Mouse (Mus musculus): Measurements from ENCODE around the gene Tmem132c. TPM values are rescaled to one million over a fixed set of nuclear protein-coding genes. Genes with fewer than 3 reads are reported as not detected.

Gene Tmem132c
- polyA plus RNA-seq, 1 experiment: not detected

GRCm38 (mm10) chr5:127595676-127596075 lies 354.1 kb downstream of the Tmem132c start:
- Histone ChIP-seq H3K36me3 (ENCODE audit: control insufficient read depth, insufficient read depth) (peaks cover 24% of the 10 kb centered on the region), H3K4me3 (no peak overlapping the region), H3ac (ENCODE audit: control insufficient read depth, insufficient read length) (no peak overlapping the region), H3K4me2 (ENCODE audit: low read depth) (no peak overlapping the region), H3K79me2 (ENCODE audit: control insufficient read depth, insufficient read depth) (no peaks in the 10 kb centered on the region), H3K27me3 (ENCODE audit: control insufficient read depth, insufficient read depth, insufficient read length) (no peaks in the 10 kb centered on the region)
- TF ChIP-seq REST (IDR thresholded peaks at IDR 0.05; ENCODE audit: insufficient read depth, insufficient read length) (no peak), MYOG (IDR thresholded peaks at IDR 0.05; ENCODE audit: control insufficient read depth in 1 of 3, insufficient read depth in 1 of 3, insufficient read length in 2 of 3, low read depth in 2 of 3) (peak in 1 of 3 experiments; percentile 28), POLR2AphosphoS2 (IDR thresholded peaks at IDR 0.05; ENCODE audit: insufficient read length, low read depth) (no peak), TCF3 (IDR thresholded peaks at IDR 0.05; ENCODE audit: insufficient read length, low read depth) (no peak), MYOD1 (IDR thresholded peaks at IDR 0.05; ENCODE audit: control insufficient read depth in 1 of 3, insufficient read length in 2 of 3, low read depth in 2 of 3) (peak in 1 of 3 experiments; percentile 59)

GRCm38 (mm10) chr5:127596862-127597261 lies 355.3 kb downstream of the Tmem132c start:
- TF ChIP-seq TCF12 (IDR thresholded peaks at IDR 0.05; ENCODE audit: insufficient read depth, poor library complexity, severe bottlenecking): no peak
- no peak for TF ChIP-seq MYOG (IDR thresholded peaks at IDR 0.05; ENCODE audit: control insufficient read depth in 1 of 3, insufficient read depth in 1 of 3, insufficient read length in 2 of 3, low read depth in 2 of 3)
- no peak for TF ChIP-seq E2F4 (IDR thresholded peaks at IDR 0.05; ENCODE audit: insufficient read depth)
- TF ChIP-seq TCF3 (IDR thresholded peaks at IDR 0.05; ENCODE audit: insufficient read length, low read depth): no peak
- Histone ChIP-seq H3K79me2 (ENCODE audit: control insufficient read depth, insufficient read depth) (no peaks in the 10 kb centered on the region), H3K4me2 (ENCODE audit: low read depth) (no peak overlapping the region), H3K27me3 (ENCODE audit: control insufficient read depth, insufficient read depth, insufficient read length) (no peaks in the 10 kb centered on the region), H3K4me3 (no peak overlapping the region), H3K36me3 (ENCODE audit: control insufficient read depth, insufficient read depth) (peaks cover 22% of the 10 kb centered on the region), H3ac (ENCODE audit: control insufficient read depth, insufficient read length) (no peak overlapping the region)

- Histone ChIP-seq H3K4me3 (no peak overlapping the region), H3K27me3 (ENCODE audit: control insufficient read depth, insufficient read depth, insufficient read length) (no peaks in the 10 kb centered on the region), H3K4me2 (ENCODE audit: low read depth) (no peak overlapping the region), H3K36me3 (ENCODE audit: control insufficient read depth, insufficient read depth) (peaks cover 7% of the 10 kb centered on the region), H3ac (ENCODE audit: control insufficient read depth, insufficient read length) (no peak overlapping the region), H3K79me2 (ENCODE audit: control insufficient read depth, insufficient read depth) (peaks cover 24% of the 10 kb centered on the region)
- TF ChIP-seq TCF12 (IDR thresholded peaks at IDR 0.05; ENCODE audit: insufficient read depth, poor library complexity, severe bottlenecking) (no peak), MYOD1 (IDR thresholded peaks at IDR 0.05; ENCODE audit: control insufficient read depth in 1 of 3, insufficient read length in 2 of 3, low read depth in 2 of 3) (no peak), E2F4 (IDR thresholded peaks at IDR 0.05; ENCODE audit: insufficient read depth) (no peak), USF1 (IDR thresholded peaks at IDR 0.05; ENCODE audit: low read depth) (no peak), CEBPB (IDR thresholded peaks at IDR 0.05; ENCODE audit: insufficient read depth, poor library complexity, severe bottlenecking) (no peak), MAX (IDR thresholded peaks at IDR 0.05; ENCODE audit: low read depth) (no peak), REST (IDR thresholded peaks at IDR 0.05; ENCODE audit: insufficient read depth, insufficient read length) (no peak), MYOG (IDR thresholded peaks at IDR 0.05; ENCODE audit: control insufficient read depth in 1 of 3, insufficient read depth in 1 of 3, insufficient read length in 2 of 3, low read depth in 2 of 3) (no peak), TCF3 (IDR thresholded peaks at IDR 0.05; ENCODE audit: insufficient read length, low read depth) (no peak), SRF (IDR thresholded peaks at IDR 0.05; ENCODE audit: control insufficient read depth, insufficient read length, low read depth) (no peak), POLR2AphosphoS2 (IDR thresholded peaks at IDR 0.05; ENCODE audit: insufficient read length, low read depth) (no peak), POLR2A (IDR thresholded peaks at IDR 0.05; ENCODE audit: insufficient read length, low read depth) (no peak)
Observed at GRCm38 (mm10) chr5:127602996-127603395, 361.4 kb downstream of the Tmem132c start.

- TF ChIP-seq POLR2AphosphoS2 (IDR thresholded peaks at IDR 0.05; ENCODE audit: insufficient read length, low read depth) (no peak), SRF (IDR thresholded peaks at IDR 0.05; ENCODE audit: control insufficient read depth, insufficient read length, low read depth) (no peak), TCF3 (IDR thresholded peaks at IDR 0.05; ENCODE audit: insufficient read length, low read depth) (no peak), TCF12 (IDR thresholded peaks at IDR 0.05; ENCODE audit: insufficient read depth, poor library complexity, severe bottlenecking) (no peak), MAX (IDR thresholded peaks at IDR 0.05; ENCODE audit: low read depth) (no peak), POLR2A (IDR thresholded peaks at IDR 0.05; ENCODE audit: insufficient read length, low read depth) (no peak), USF1 (IDR thresholded peaks at IDR 0.05; ENCODE audit: low read depth) (no peak), MYOG (IDR thresholded peaks at IDR 0.05; ENCODE audit: control insufficient read depth in 1 of 3, insufficient read depth in 1 of 3, insufficient read length in 2 of 3, low read depth in 2 of 3) (no peak), MYOD1 (IDR thresholded peaks at IDR 0.05; ENCODE audit: control insufficient read depth in 1 of 3, insufficient read length in 2 of 3, low read depth in 2 of 3) (no peak), REST (IDR thresholded peaks at IDR 0.05; ENCODE audit: insufficient read depth, insufficient read length) (no peak), E2F4 (IDR thresholded peaks at IDR 0.05; ENCODE audit: insufficient read depth) (no peak), CEBPB (IDR thresholded peaks at IDR 0.05; ENCODE audit: insufficient read depth, poor library complexity, severe bottlenecking) (no peak)
- no peak overlapping the region for H3ac ChIP-seq (ENCODE audit: control insufficient read depth, insufficient read length)
- no peaks in the 10 kb centered on the region for H3K27me3 ChIP-seq (ENCODE audit: control insufficient read depth, insufficient read depth, insufficient read length)
- H3K79me2 ChIP-seq (ENCODE audit: control insufficient read depth, insufficient read depth): peaks cover 67% of the 10 kb centered on the region
- peaks cover 7% of the 10 kb centered on the region for H3K36me3 ChIP-seq (ENCODE audit: control insufficient read depth, insufficient read depth)
- no peak overlapping the region for H3K4me2 ChIP-seq (ENCODE audit: low read depth)
- no peak overlapping the region for H3K4me3 ChIP-seq
Observed at GRCm38 (mm10) chr5:127607507-127607906, 365.9 kb downstream of the Tmem132c start.

- Histone ChIP-seq H3K4me3 (no peak overlapping the region), H3K4me2 (ENCODE audit: low read depth) (no peak overlapping the region)
Observed at GRCm38 (mm10) chr5:127609191-127609714, 367.6 kb downstream of the Tmem132c start.

More at GRCm38 (mm10) chr5:127609191-127609714, 367.6 kb downstream of the Tmem132c start:
- peaks cover 7% of the 10 kb centered on the region for H3K36me3 ChIP-seq (ENCODE audit: control insufficient read depth, insufficient read depth)
- H3ac ChIP-seq (ENCODE audit: control insufficient read depth, insufficient read length): no peak overlapping the region
- TF ChIP-seq REST (IDR thresholded peaks at IDR 0.05; ENCODE audit: insufficient read depth, insufficient read length) (no peak), MAX (IDR thresholded peaks at IDR 0.05; ENCODE audit: low read depth) (no peak), SRF (IDR thresholded peaks at IDR 0.05; ENCODE audit: control insufficient read depth, insufficient read length, low read depth) (no peak), CEBPB (IDR thresholded peaks at IDR 0.05; ENCODE audit: insufficient read depth, poor library complexity, severe bottlenecking) (no peak), POLR2AphosphoS2 (IDR thresholded peaks at IDR 0.05; ENCODE audit: insufficient read length, low read depth) (no peak), USF1 (IDR thresholded peaks at IDR 0.05; ENCODE audit: low read depth) (no peak), E2F4 (IDR thresholded peaks at IDR 0.05; ENCODE audit: insufficient read depth) (no peak)
- peaks cover 84% of the 10 kb centered on the region for H3K79me2 ChIP-seq (ENCODE audit: control insufficient read depth, insufficient read depth)
- H3K27me3 ChIP-seq (ENCODE audit: control insufficient read depth, insufficient read depth, insufficient read length): no peaks in the 10 kb centered on the region

All from myocyte (in vitro differentiated cells).